Mouse (Mus musculus) kidney, embryonic 15.5 days (tissue): ENCODE measurements around the gene Acot13. TPM values are rescaled to one million over a fixed set of nuclear protein-coding genes. Genes with fewer than 3 reads are reported as not detected.
"Not testable (repeated sequence)": the region's sequence is repeated elsewhere in the genome, so short reads cannot be mapped to it uniquely, and the experiment has no call there.

Source experiments
- ATAC-seq: fragments of 200-750 bp; cut with Nextera tagmentation; replicated peaks from 2 replicates; pipeline ENCODE4 v1.8.0; 2017; ENCODE audit warnings: moderate TSS enrichment; ENCODE audit not compliant: low FRiP score
- H3K27ac ChIP-seq: fragments of 300-500 bp; sonication (generic); 2 replicates; pipeline ENCODE4 v1.5.1; 2015; ENCODE audit warnings: mild to moderate bottlenecking, inconsistent platforms
- H3K27me3 ChIP-seq: fragments of 300-500 bp; sonication (generic); 2 replicates; pipeline ENCODE4 v1.6.1; 2015; ENCODE audit warnings: inconsistent platforms
- H3K36me3 ChIP-seq: fragments of 300-500 bp; sonication (generic); 2 replicates; pipeline ENCODE4 v1.6.1; 2015; ENCODE audit warnings: inconsistent platforms
- H3K4me1 ChIP-seq: fragments of 300-500 bp; sonication (generic); 2 replicates; pipeline ENCODE4 v1.6.1; 2015; ENCODE audit warnings: inconsistent platforms
- H3K4me2 ChIP-seq: fragments of 300-500 bp; sonication (generic); 2 replicates; pipeline ENCODE4 v1.6.1; 2015; ENCODE audit warnings: moderate library complexity, mild to moderate bottlenecking, inconsistent platforms
- H3K4me3 ChIP-seq: fragments of 300-500 bp; sonication (generic); replicated peaks from 2 replicates; pipeline ENCODE4 v1.5.1; 2015; ENCODE audit warnings: mild to moderate bottlenecking, inconsistent platforms
- H3K9ac ChIP-seq: fragments of 300-500 bp; sonication (generic); 2 replicates; pipeline ENCODE4 v1.6.1; 2015; ENCODE audit warnings: mild to moderate bottlenecking, inconsistent platforms
- H3K9me3 ChIP-seq: fragments of 300-500 bp; sonication (generic); replicated peaks from 2 replicates; pipeline ENCODE4 v1.6.1; 2016; ENCODE audit warnings: inconsistent platforms
- WGBS: fragments of 180-500 bp; shearing (Covaris S2); methylation state at CpG from one replicate; pipeline ENCODE4 v1.1.7; 2015; ENCODE audit warnings: mixed read lengths; 5-methylcytosine and 5-hydroxymethylcytosine counted together
- polyA plus RNA-seq: library from polyadenylated mRNA; unstranded; fragments of >200 nt; fragmentation: Nextera tagmentation; extraction: Ambion mirVana; gene quantifications from 2 replicates; pipeline ENCODE4 v1.2.1, GENCODE M21; 2015

The Acot13 gene
- polyA plus RNA-seq, 1 experiment from 2014 or later: 103 TPM

- Histone ChIP-seq H3K4me3 (no peak overlapping the region), H3K9me3 (no peaks in the 10 kb centered on the region), H3K27me3 (no peaks in the 10 kb centered on the region), H3K9ac (no peak overlapping the region), H3K36me3 (no peaks in the 10 kb centered on the region), H3K27ac (no peak overlapping the region), H3K4me2 (no peak overlapping the region), H3K4me1 (no peaks in the 10 kb centered on the region)
- WGBS: 78% methylated on average over 3 of the region's 3 CpGs
- no peak for ATAC-seq
Measured at GRCm38 (mm10) chr13:24852570-24852969, 21.2 kb upstream of the Acot13 start.

- H3K9me3 ChIP-seq: no peaks in the 10 kb centered on the region
- no peaks in the 10 kb centered on the region for H3K27me3 ChIP-seq
- H3K4me2 ChIP-seq: no peak overlapping the region
- ATAC-seq: no peak
- 87% methylated on average over 2 of the region's 2 CpGs for WGBS
- no peak overlapping the region for H3K27ac ChIP-seq
- no peaks in the 10 kb centered on the region for H3K36me3 ChIP-seq
- H3K4me3 ChIP-seq: no peak overlapping the region
- H3K4me1 ChIP-seq: no peaks in the 10 kb centered on the region
- no peak overlapping the region for H3K9ac ChIP-seq
Measured at GRCm38 (mm10) chr13:24851989-24852388, 20.6 kb upstream of the Acot13 start.

GRCm38 (mm10) chr13:24849318-24849717 lies 18.0 kb upstream of the Acot13 start:
- Histone ChIP-seq H3K27ac (no peak overlapping the region), H3K4me2 (no peak overlapping the region), H3K9ac (no peak overlapping the region), H3K9me3 (no peaks in the 10 kb centered on the region), H3K4me1 (peaks cover 13% of the 10 kb centered on the region), H3K4me3 (no peak overlapping the region), H3K36me3 (no peaks in the 10 kb centered on the region), H3K27me3 (no peaks in the 10 kb centered on the region)
- ATAC-seq: no peak
- 70% methylated on average over 4 of the region's 4 CpGs for WGBS

GRCm38 (mm10) chr13:24844983-24845955 lies 13.9 kb upstream of the Acot13 start, which contains the start of gene D130043K22Rik:
Gene D130043K22Rik, plus strand, starts transcription at chr13:24845135.
- Histone ChIP-seq H3K4me1 (peaks cover 13% of the 10 kb centered on the region), H3K4me2 (peak within 1 kb of the TSS; percentile 92), H3K4me3 (peak within 1 kb of the TSS; percentile 48), H3K9me3 (no peaks in the 10 kb centered on the region), H3K9ac (peak within 1 kb of the TSS; percentile 31; the same call in 1 of the 2 replicates), H3K27ac (no peak within 1 kb of the TSS), H3K36me3 (peaks cover 16% of the 10 kb centered on the region), H3K27me3 (no peaks in the 10 kb centered on the region)
- peak; percentile 90 for ATAC-seq
- WGBS: 14% methylated on average over 40 of the region's 40 CpGs

GRCm38 (mm10) chr13:24841702-24842101 lies 10.4 kb upstream of the Acot13 start:
- WGBS: 68% methylated on average over 3 of the region's 3 CpGs
- H3K36me3 ChIP-seq: peaks cover 37% of the 10 kb centered on the region

GRCm38 (mm10) chr13:24839831-24840230 lies 8.5 kb upstream of the Acot13 start:
- Histone ChIP-seq H3K27ac (no peak overlapping the region), H3K27me3 (no peaks in the 10 kb centered on the region), H3K4me3 (no peak overlapping the region), H3K9me3 (no peaks in the 10 kb centered on the region), H3K4me1 (peaks cover 4% of the 10 kb centered on the region), H3K4me2 (no peak overlapping the region), H3K36me3 (peaks cover 44% of the 10 kb centered on the region), H3K9ac (no peak overlapping the region)
- 52% methylated on average over 3 of the region's 3 CpGs for WGBS
- ATAC-seq: no peak

More at GRCm38 (mm10) chr13:24841702-24842101, 10.4 kb upstream of the Acot13 start:
- Histone ChIP-seq H3K27me3 (no peaks in the 10 kb centered on the region), H3K4me2 (no peak overlapping the region), H3K4me3 (no peak overlapping the region), H3K9me3 (no peaks in the 10 kb centered on the region), H3K4me1 (peaks cover 12% of the 10 kb centered on the region), H3K27ac (no peak overlapping the region), H3K9ac (no peak overlapping the region)
- ATAC-seq: no peak

GRCm38 (mm10) chr13:24837765-24838164 lies 6.4 kb upstream of the Acot13 start:
- not testable (repeated sequence) for H3K4me3 ChIP-seq, H3K27me3 ChIP-seq, H3K9me3 ChIP-seq, H3K9ac ChIP-seq, ATAC-seq, H3K4me2 ChIP-seq, H3K27ac ChIP-seq
- WGBS: 89% methylated on average over 8 of the region's 8 CpGs
- H3K36me3 ChIP-seq: peaks cover 44% of the 10 kb centered on the region
- peaks cover 13% of the 10 kb centered on the region for H3K4me1 ChIP-seq

- WGBS: 38% methylated on average over 2 of the region's 2 CpGs
- H3K4me3 ChIP-seq: peak overlapping the region; percentile 85
- H3K4me1 ChIP-seq: peaks cover 20% of the 10 kb centered on the region
- H3K27me3 ChIP-seq: no peaks in the 10 kb centered on the region
- peaks cover 12% of the 10 kb centered on the region for H3K36me3 ChIP-seq
- H3K27ac ChIP-seq: no peak overlapping the region
- H3K9ac ChIP-seq: peak overlapping the region; percentile 91
- no peaks in the 10 kb centered on the region for H3K9me3 ChIP-seq
- H3K4me2 ChIP-seq: peak overlapping the region; percentile 65
- ATAC-seq: no peak
Measured at GRCm38 (mm10) chr13:24832811-24833155, 1.4 kb upstream of the Acot13 start.

- Histone ChIP-seq H3K36me3 (peaks cover 10% of the 10 kb centered on the region), H3K4me3 (peak overlapping the region; percentile 85), H3K4me1 (peaks cover 20% of the 10 kb centered on the region), H3K27me3 (no peaks in the 10 kb centered on the region), H3K4me2 (peak overlapping the region; percentile 65), H3K27ac (peak overlapping the region; percentile 97), H3K9ac (peak overlapping the region; percentile 91), H3K9me3 (no peaks in the 10 kb centered on the region)
- ATAC-seq: peak; percentile 37
- 4% methylated on average over 21 of the region's 21 CpGs for WGBS
Measured at GRCm38 (mm10) chr13:24832131-24832810, 931 bp upstream of the Acot13 start.

GRCm38 (mm10) chr13:24830756-24831352 lies 486 bp downstream of the Acot13 start:
- Histone ChIP-seq H3K4me2 (peak overlapping the region; percentile 65), H3K9ac (peak overlapping the region; percentile 91), H3K27me3 (no peaks in the 10 kb centered on the region), H3K4me3 (peak overlapping the region; percentile 85), H3K9me3 (no peaks in the 10 kb centered on the region), H3K36me3 (peaks cover 4% of the 10 kb centered on the region; the same call in 1 of the 2 replicates), H3K27ac (peak overlapping the region; percentile 86), H3K4me1 (peaks cover 20% of the 10 kb centered on the region)
- 2% methylated on average over 20 of the region's 20 CpGs for WGBS
- ATAC-seq: no peak

GRCm38 (mm10) chr13:24826116-24826515 lies 5.2 kb downstream of the Acot13 start:
- H3K36me3 ChIP-seq: no peaks in the 10 kb centered on the region
- 83% methylated on average over 7 of the region's 7 CpGs for WGBS
- H3K9me3 ChIP-seq: no peaks in the 10 kb centered on the region
- H3K4me3 ChIP-seq: no peak overlapping the region
- no peak overlapping the region for H3K4me2 ChIP-seq
- H3K4me1 ChIP-seq: 0 out of 2 replicates have a peak, but pooled peaks cover 2% of the 10 kb centered on the region
- H3K27ac ChIP-seq: no peak overlapping the region
- no peak for ATAC-seq
- H3K27me3 ChIP-seq: no peaks in the 10 kb centered on the region
- no peak overlapping the region for H3K9ac ChIP-seq

- Histone ChIP-seq H3K27me3 (no peaks in the 10 kb centered on the region), H3K36me3 (no peaks in the 10 kb centered on the region), H3K27ac (no peak overlapping the region), H3K4me2 (no peak overlapping the region), H3K9me3 (no peaks in the 10 kb centered on the region), H3K4me3 (no peak overlapping the region), H3K4me1 (0 out of 2 replicates have a peak, but pooled peaks cover 1% of the 10 kb centered on the region), H3K9ac (no peak overlapping the region)
- ATAC-seq: no peak
- 89% methylated on average over 4 of the region's 4 CpGs for WGBS
Measured at GRCm38 (mm10) chr13:24825587-24825986, 5.8 kb downstream of the Acot13 start.
